Mouse (Mus musculus) CH12.LX (cell line): ENCODE data around the gene Cenpl. TPM values are rescaled to one million over a fixed set of nuclear protein-coding genes. Genes with fewer than 3 reads are reported as not detected.

Source experiments
- DNase-seq: peaks from one replicate; pipeline ENCODE4 v3.0.0-alpha.2; 2013; ENCODE audit errors: extremely low read depth
- H3K27ac ChIP-seq: 2 replicates; pipeline ENCODE4 v1.5.1; 2012; ENCODE audit warnings: low read depth, mild to moderate bottlenecking, control low read depth, moderate library complexity; ENCODE audit not compliant: insufficient read depth
- H3K27me3 ChIP-seq: replicated peaks from 2 replicates; pipeline ENCODE3; 2012; ENCODE audit warnings: inconsistent platforms
- H3K36me3 ChIP-seq, 2 experiments: replicated peaks in 1 of 2; 2 replicates each; pipeline versions ENCODE3 to v1.6.1; 2012; ENCODE audit warnings: inconsistent platforms in 1 of 2, low read length in 1 of 2, mild to moderate bottlenecking in 1 of 2, mixed read lengths in 1 of 2, moderate library complexity in 1 of 2; ENCODE audit not compliant: control insufficient read depth in 1 of 2, insufficient read depth in 1 of 2
- H3K4me1 ChIP-seq, 2 experiments: 2 replicates each; pipeline ENCODE4 v1.6.1; 2012; ENCODE audit warnings: inconsistent platforms in 1 of 2, moderate library complexity in 1 of 2; ENCODE audit not compliant: insufficient read depth in 2 of 2, control insufficient read depth in 1 of 2
- H3K4me2 ChIP-seq: 2 replicates; pipeline ENCODE4 v1.6.1; 2012; ENCODE audit warnings: low read depth, mild to moderate bottlenecking, control low read depth; ENCODE audit not compliant: poor library complexity, insufficient read depth, severe bottlenecking
- H3K4me3 ChIP-seq, 3 experiments: fragments of 150-350 bp in 1 of 3; sonication (generic) in 1 of 3; replicated peaks in 1 of 3; 2 replicates each; pipeline versions ENCODE3 to v1.5.1; 2011 to 2012; ENCODE audit warnings: low read depth in 2 of 3, low read length in 2 of 3, mild to moderate bottlenecking in 2 of 3, moderate library complexity in 2 of 3, control low read depth in 1 of 3, improper control_type of control experiment in 1 of 3, inconsistent platforms in 1 of 3, mixed read lengths in 1 of 3; ENCODE audit not compliant: poor library complexity in 1 of 3
- H3K79me2 ChIP-seq: replicated peaks from 2 replicates; pipeline ENCODE4 v1.6.1; 2012; ENCODE audit warnings: mild to moderate bottlenecking, moderate library complexity; ENCODE audit not compliant: control insufficient read depth, poor library complexity, insufficient read depth, severe bottlenecking; ENCODE audit errors: extremely low read depth
- H3K9ac ChIP-seq: 2 replicates; pipeline ENCODE4 v1.6.1; 2012; ENCODE audit warnings: low read depth, mild to moderate bottlenecking, control low read depth, moderate library complexity; ENCODE audit not compliant: insufficient read depth
- H3K9me3 ChIP-seq: replicated peaks from 2 replicates; pipeline ENCODE3; 2012; ENCODE audit warnings: low read length, inconsistent platforms, mixed read lengths
- BHLHE40 ChIP-seq: IDR thresholded peaks from 2 replicates; pipeline ENCODE4 v1.6.1; 2011; ENCODE audit warnings: mild to moderate bottlenecking, low read depth, low read length, improper control_type of control experiment
- CHD1 ChIP-seq: IDR thresholded peaks from 2 replicates; pipeline ENCODE4 v1.6.1; 2012; ENCODE audit warnings: low read depth, low read length, improper control_type of control experiment, inconsistent platforms
- CHD2 ChIP-seq: IDR thresholded peaks from 2 replicates; pipeline ENCODE4 v1.6.1; 2011; ENCODE audit warnings: low read length, improper control_type of control experiment
- CTCF ChIP-seq, 2 experiments: IDR thresholded peaks in 1 of 2; conservative IDR thresholded peaks in 1 of 2; 2 replicates each; pipeline ENCODE4 v1.5.1; 2011 to 2012; ENCODE audit warnings: low read depth in 2 of 2, low read length in 2 of 2, improper control_type of control experiment in 1 of 2, inconsistent platforms in 1 of 2, mild to moderate bottlenecking in 1 of 2, moderate library complexity in 1 of 2
- E2F4 ChIP-seq: IDR thresholded peaks from 2 replicates; pipeline ENCODE4 v1.6.1; 2011; ENCODE audit warnings: low read depth, low read length, improper control_type of control experiment; ENCODE audit not compliant: insufficient replicate concordance
- ELF1 ChIP-seq: IDR thresholded peaks from 2 replicates; pipeline ENCODE4 v1.6.1; 2014; ENCODE audit warnings: low read depth, mild to moderate bottlenecking, inconsistent platforms, low read length, improper control_type of control experiment
- ETS1 ChIP-seq: conservative IDR thresholded peaks from 2 replicates; pipeline ENCODE4 v1.6.1; 2012; ENCODE audit warnings: low read depth, mild to moderate bottlenecking, inconsistent platforms, low read length, improper control_type of control experiment, moderate library complexity
- GABPA ChIP-seq: IDR thresholded peaks from 2 replicates; pipeline ENCODE4 v1.6.1; 2012; ENCODE audit warnings: low read depth, low read length, improper control_type of control experiment, inconsistent platforms; ENCODE audit not compliant: insufficient replicate concordance
- HCFC1 ChIP-seq: IDR thresholded peaks from 2 replicates; pipeline ENCODE4 v1.6.1; 2012; ENCODE audit warnings: low read depth, mild to moderate bottlenecking, inconsistent platforms, low read length, improper control_type of control experiment
- IRF4 ChIP-seq: IDR thresholded peaks from 2 replicates; pipeline ENCODE4 v1.6.1; 2014; ENCODE audit warnings: low read depth, mild to moderate bottlenecking, inconsistent platforms, low read length, improper control_type of control experiment
- JUN ChIP-seq: IDR thresholded peaks from 2 replicates; pipeline ENCODE4 v1.6.1; 2011; ENCODE audit warnings: low read depth, mild to moderate bottlenecking, low read length, improper control_type of control experiment, moderate library complexity; ENCODE audit not compliant: insufficient read depth
- KAT2A ChIP-seq: IDR thresholded peaks from 2 replicates; pipeline ENCODE4 v1.6.1; 2012; ENCODE audit warnings: low read length, improper control_type of control experiment, inconsistent platforms; ENCODE audit not compliant: insufficient replicate concordance
- MAX ChIP-seq: IDR thresholded peaks from 2 replicates; pipeline ENCODE4 v1.6.1; 2011; ENCODE audit warnings: low read length, improper control_type of control experiment
- MAZ ChIP-seq: IDR thresholded peaks from 2 replicates; pipeline ENCODE4 v1.6.1; 2012; ENCODE audit warnings: low read depth, mild to moderate bottlenecking, inconsistent platforms, low read length, improper control_type of control experiment, moderate library complexity
- MEF2A ChIP-seq: IDR thresholded peaks from 2 replicates; pipeline ENCODE4 v1.6.1; 2014; ENCODE audit warnings: low read depth, mild to moderate bottlenecking, inconsistent platforms, low read length, improper control_type of control experiment, borderline replicate concordance
- MXI1 ChIP-seq: IDR thresholded peaks from 2 replicates; pipeline ENCODE4 v1.6.1; 2011; ENCODE audit warnings: mild to moderate bottlenecking, low read depth, low read length, improper control_type of control experiment
- MYC ChIP-seq: IDR thresholded peaks from 2 replicates; pipeline ENCODE4 v1.6.1; 2011; ENCODE audit warnings: low read depth, mild to moderate bottlenecking, improper control_type of control experiment, low read length
- NELFE ChIP-seq: IDR thresholded peaks from 2 replicates; pipeline ENCODE4 v1.6.1; 2011; ENCODE audit warnings: low read depth, low read length, improper control_type of control experiment
- NRF1 ChIP-seq: IDR thresholded peaks from 2 replicates; pipeline ENCODE4 v1.6.1; 2014; ENCODE audit warnings: low read depth, mild to moderate bottlenecking, inconsistent platforms, low read length, improper control_type of control experiment, moderate library complexity
- POLR2A ChIP-seq: IDR thresholded peaks from 2 replicates; pipeline ENCODE4 v1.6.1; 2011; ENCODE audit warnings: low read depth, mild to moderate bottlenecking, improper control_type of control experiment, low read length
- POLR2AphosphoS2 ChIP-seq: IDR thresholded peaks from 2 replicates; pipeline ENCODE4 v1.6.1; 2011; ENCODE audit warnings: low read depth, low read length, improper control_type of control experiment
- RCOR1 ChIP-seq: conservative IDR thresholded peaks from 2 replicates; pipeline ENCODE4 v1.6.1; 2012; ENCODE audit warnings: low read depth, mild to moderate bottlenecking, inconsistent platforms, low read length, improper control_type of control experiment
- SIN3A ChIP-seq: IDR thresholded peaks from 2 replicates; pipeline ENCODE4 v1.6.1; 2012; ENCODE audit warnings: low read length, improper control_type of control experiment, inconsistent platforms
- TBP ChIP-seq: conservative IDR thresholded peaks from 2 replicates; pipeline ENCODE4 v1.6.1; 2011; ENCODE audit warnings: low read depth, low read length, improper control_type of control experiment
- TCF12 ChIP-seq: IDR thresholded peaks from 2 replicates; pipeline ENCODE4 v1.6.1; 2014; ENCODE audit warnings: low read depth, mild to moderate bottlenecking, inconsistent platforms, low read length, improper control_type of control experiment
- USF1 ChIP-seq: IDR thresholded peaks from 2 replicates; pipeline ENCODE4 v1.6.1; 2014; ENCODE audit warnings: low read depth, mild to moderate bottlenecking, inconsistent platforms, low read length, improper control_type of control experiment
- USF2 ChIP-seq: conservative IDR thresholded peaks from 2 replicates; pipeline ENCODE4 v1.6.1; 2011; ENCODE audit warnings: low read depth, low read length, improper control_type of control experiment
- dilution Hi-C: fragments of 300-500 bp; cut with MboI; formaldehyde crosslinking; loops from 2 replicates; pipeline ENCODE4 v1.14.3; 2020; ENCODE audit warnings: low sequenced_read_pairs; ENCODE audit not compliant: extremely low pct_unique_long_range_greater_than_20kb, extremely low pct_ligation_motif_present
- in situ Hi-C: fragments of 300-500 bp; cut with MboI; formaldehyde crosslinking; loops from 3 replicates; pipeline ENCODE4 v1.14.3; 2019; ENCODE audit warnings: low sequenced_read_pairs, low pct_ligation_motif_present, low pct_unique_long_range_greater_than_20kb, mixed read lengths
- polyA plus RNA-seq: library from polyadenylated mRNA; unstranded; fragments of >175 nt; gene quantifications from 2 replicates; pipeline ENCODE4 v1.2.1, GENCODE M21; 2012; ENCODE audit warnings: low read depth; ENCODE audit not compliant: insufficient read length
- total RNA-seq, 2 experiments: library from RNA; depleted of rRNA; stranded (reverse); fragments of 300-350 nt in 1 of 2; fragments of >200 nt in 1 of 2; gene quantifications; 2 replicates each; pipeline ENCODE4 v1.2.3; 2012 to 2014

Gene Cenpl
- total and polyA plus RNA-seq, 3 experiments: 4.6 to 13.1 (median 11.5) TPM

- Histone ChIP-seq H3K27me3 (no peaks in the 10 kb centered on the region), H3K4me2 (peak within 1 kb of the TSS; percentile 87), H3K79me2 (peaks cover 8% of the 10 kb centered on the region; the same call in 1 of the 2 replicates), H3K27ac (peak within 1 kb of the TSS; percentile 5; the same call in 1 of the 2 replicates), H3K9ac (peak within 1 kb of the TSS; percentile 75), H3K9me3 (no peaks in the 10 kb centered on the region), H3K36me3 (peaks cover 6 to 21% of the 10 kb centered on the region in 2 experiments), H3K4me3 (peak within 1 kb of the TSS; percentile 71 to 95 (median 84)), H3K4me1 (peaks cover 2 to 19% of the 10 kb centered on the region in 2 experiments; a peak in 3 of 4 replicates)
- in situ Hi-C loops: no loop called here
- TF ChIP-seq MYC: 0 out of 2 replicates have a peak, but pooled peaks have one; percentile 43
- TF ChIP-seq USF2: no peak
- peak; percentile 89 for TF ChIP-seq IRF4
- TF ChIP-seq KAT2A: peak; percentile 92; the same call in 1 of the 2 replicates
- no peak for TF ChIP-seq CTCF (conservative IDR thresholded peaks at IDR 0.05 in 1 of 2, IDR thresholded peaks at IDR 0.05 in 1 of 2; ENCODE audit: low read depth in 2 of 2, low read length in 2 of 2)
- peak; percentile 54; the same call in 1 of the 2 replicates for TF ChIP-seq NRF1
- TF ChIP-seq MEF2A: peak; percentile 71; the same call in 1 of the 2 replicates
- TF ChIP-seq CHD2: no peak; the same call in 1 of the 2 replicates
- TF ChIP-seq POLR2A: peak; percentile 95
- 0 out of 2 replicates have a peak, but pooled peaks have one; percentile 18 for TF ChIP-seq E2F4
- TF ChIP-seq MXI1: peak; percentile 80
- TF ChIP-seq NELFE: peak; percentile 94
- peak; percentile 96 for TF ChIP-seq ELF1
- peak; percentile 51; the same call in 1 of the 2 replicates for TF ChIP-seq POLR2AphosphoS2
- TF ChIP-seq SIN3A: peak; percentile 92
- peak; percentile 77; the same call in 1 of the 2 replicates for TF ChIP-seq MAX
- peak; percentile 95 for TF ChIP-seq HCFC1
- 0 out of 2 replicates have a peak, but pooled peaks have one; percentile 22 for TF ChIP-seq RCOR1
- no peak for TF ChIP-seq JUN
- peak; percentile 67 for TF ChIP-seq BHLHE40
- peak; percentile 95 for TF ChIP-seq TBP
- peak; percentile 48; the same call in 1 of the 2 replicates for TF ChIP-seq GABPA
- 0 out of 2 replicates have a peak, but pooled peaks have one; percentile 11 for TF ChIP-seq ETS1
- no peak; the same call in 1 of the 2 replicates for TF ChIP-seq CHD1
- no peak for TF ChIP-seq USF1
- TF ChIP-seq MAZ: 0 out of 2 replicates have a peak, but pooled peaks have one; percentile 71
- peak; percentile 96 for TF ChIP-seq TCF12
- DNase-seq: peak; percentile 94
- dilution Hi-C loops: no loop called here
Measured at GRCm38 (mm10) chr1:161130726-161131664, 60.5 kb downstream of the Cenpl start, which contains the start of gene Klhl20. Klhl20 (minus strand) TSS chr1:161131511.

Other genes with a start within 250 kb of the Cenpl start
- gene Rc3h1, start 164.3 kb upstream of the Cenpl start, total RNA-seq (2012; rRNA removed): 22.5 and 25.3 TPM in 2 replicates
- gene Rc3h1, start 164.3 kb upstream of the Cenpl start, total RNA-seq (2014; rRNA removed): 19.7 and 21.7 TPM in 2 replicates
- 11.7 and 17.8 TPM in 2 replicates for gene Rc3h1, start 164.3 kb upstream of the Cenpl start, polyA plus RNA-seq
- gene Serpinc1, start 92.1 kb upstream of the Cenpl start, total RNA-seq (2012; rRNA removed): 154 and 204 TPM in 2 replicates
- gene Serpinc1, start 92.1 kb upstream of the Cenpl start, total RNA-seq (2014; rRNA removed): 193 and 202 TPM in 2 replicates
- 143 and 149 TPM in 2 replicates for gene Serpinc1, start 92.1 kb upstream of the Cenpl start, polyA plus RNA-seq
- gene Zbtb37, start 35.9 kb upstream of the Cenpl start, total RNA-seq (2012; rRNA removed): 4.7 and 5.2 TPM in 2 replicates
- gene Zbtb37, start 35.9 kb upstream of the Cenpl start, total RNA-seq (2014; rRNA removed): 3.1 and 4.5 TPM in 2 replicates
- gene Zbtb37, start 35.9 kb upstream of the Cenpl start, polyA plus RNA-seq: 3.6 and 4.8 TPM in 2 replicates
- gene Dars2, start 55 bp upstream of the Cenpl start, total RNA-seq (2012; rRNA removed): 44.7 and 46.2 TPM in 2 replicates
- 64.7 and 74.0 TPM in 2 replicates for gene Dars2, start 55 bp upstream of the Cenpl start, total RNA-seq (2014; rRNA removed)
- gene Dars2, start 55 bp upstream of the Cenpl start, polyA plus RNA-seq: 50.6 and 55.3 TPM in 2 replicates
- gene Klhl20, start 60.8 kb downstream of the Cenpl start, total RNA-seq (2012; rRNA removed): 8.3 and 9.7 TPM in 2 replicates
- gene Klhl20, start 60.8 kb downstream of the Cenpl start, total RNA-seq (2014; rRNA removed): 7.2 and 7.9 TPM in 2 replicates
- 16.0 and 16.3 TPM in 2 replicates for gene Klhl20, start 60.8 kb downstream of the Cenpl start, polyA plus RNA-seq
- not detected in 2 replicates for gene Ankrd45, start 72.0 kb downstream of the Cenpl start, total RNA-seq (2012; rRNA removed)
- not detected in 2 replicates for gene Ankrd45, start 72.0 kb downstream of the Cenpl start, total RNA-seq (2014; rRNA removed)
- gene Ankrd45, start 72.0 kb downstream of the Cenpl start, polyA plus RNA-seq: 0.23 TPM in 1 of 2 replicates, not detected in the other
- gene Tex50, start 88.6 kb downstream of the Cenpl start, total RNA-seq (2012; rRNA removed): not detected in 2 replicates
- not detected in 2 replicates for gene Tex50, start 88.6 kb downstream of the Cenpl start, total RNA-seq (2014; rRNA removed)
- gene Tex50, start 88.6 kb downstream of the Cenpl start, polyA plus RNA-seq: not detected in 2 replicates
- gene Prdx6, start 180.5 kb downstream of the Cenpl start, total RNA-seq (2012; rRNA removed): 102 and 132 TPM in 2 replicates
- gene Prdx6, start 180.5 kb downstream of the Cenpl start, total RNA-seq (2014; rRNA removed): 232 and 244 TPM in 2 replicates
- gene Prdx6, start 180.5 kb downstream of the Cenpl start, polyA plus RNA-seq: 264 and 277 TPM in 2 replicates